Mouse (Mus musculus) thymus, adult 2 months (tissue): ENCODE measurements around the gene Il17rc.

Experiments
- CTCF ChIP-seq: fragments of 200-500 bp; IDR thresholded peaks from 2 replicates; pipeline ENCODE4 v1.5.1; 2012; ENCODE audit warnings: mild to moderate bottlenecking, control low read depth, low read length, moderate library complexity, borderline replicate concordance; ENCODE audit not compliant: control insufficient read depth, poor library complexity, insufficient read depth; ENCODE audit errors: extremely low read depth
- POLR2A ChIP-seq: fragments of 200-500 bp; IDR thresholded peaks from 2 replicates; pipeline ENCODE4 v1.6.1; 2012; ENCODE audit warnings: mild to moderate bottlenecking, low read length, control low read depth, moderate library complexity; ENCODE audit not compliant: control insufficient read depth, poor library complexity, insufficient read depth; ENCODE audit errors: extremely low read depth

DNA sequence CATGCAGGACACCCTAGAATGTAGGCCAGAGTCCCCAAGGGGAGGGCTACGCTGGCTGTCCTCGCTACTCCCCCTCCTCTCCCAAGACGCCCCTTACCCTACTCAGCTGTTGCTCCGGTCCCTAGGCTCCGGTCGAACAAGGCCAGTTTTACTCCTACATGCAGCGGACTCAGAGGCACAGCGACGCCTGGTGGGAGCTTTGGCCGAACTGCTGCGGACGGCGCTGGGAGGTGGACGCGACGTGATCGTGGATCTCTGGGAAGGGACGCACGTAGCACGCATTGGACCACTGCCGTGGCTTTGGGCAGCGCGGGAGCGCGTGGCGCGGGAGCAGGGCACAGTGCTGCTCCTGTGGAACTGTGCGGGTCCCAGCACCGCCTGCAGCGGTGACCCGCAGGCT, 1.8 kb upstream of the Il17rc start:
- TF ChIP-seq CTCF (peak; percentile 64; the same call in 1 of the 2 replicates), POLR2A (no peak)
